Mouse (Mus musculus) heart, embryonic 14.5 days (tissue): ENCODE measurements around the gene Olfr574. TPM values are rescaled to one million over a fixed set of nuclear protein-coding genes. Genes with fewer than 3 reads are reported as not detected.

Experiments
- ATAC-seq: fragments of 200-750 bp; cut with Nextera tagmentation; 2 replicates; pipeline ENCODE4 v1.8.0; 2017; ENCODE audit warnings: low read depth, moderate TSS enrichment; ENCODE audit not compliant: insufficient number of reproducible peaks, insufficient read depth, low FRiP score
- H3K27ac ChIP-seq, 2 experiments: fragments of 200-500 bp in 1 of 2; fragments of 300-500 bp in 1 of 2; sonication (generic) in 1 of 2; replicated peaks in 1 of 2; 2 replicates each; pipeline ENCODE4 v1.5.1; 2012 to 2014; ENCODE audit warnings: low read depth in 2 of 2, low read length in 2 of 2, control low read depth in 1 of 2, mild to moderate bottlenecking in 1 of 2, mixed read lengths in 1 of 2; ENCODE audit not compliant: control insufficient read depth in 1 of 2, insufficient read depth in 1 of 2
- H3K27me3 ChIP-seq: fragments of 300-500 bp; sonication (generic); 2 replicates; pipeline ENCODE4 v1.6.1; 2014; ENCODE audit warnings: mild to moderate bottlenecking, low read length, control low read depth; ENCODE audit not compliant: control insufficient read depth, insufficient read depth
- H3K36me3 ChIP-seq: fragments of 300-500 bp; sonication (generic); 2 replicates; pipeline ENCODE4 v1.6.1; 2014; ENCODE audit warnings: mild to moderate bottlenecking, control low read depth, low read length, mixed read lengths; ENCODE audit not compliant: control insufficient read depth, insufficient read depth
- H3K4me1 ChIP-seq, 2 experiments: fragments of 200-500 bp in 1 of 2; fragments of 300-500 bp in 1 of 2; sonication (generic) in 1 of 2; 2 replicates each; pipeline ENCODE4 v1.6.1; 2012 to 2014; ENCODE audit warnings: low read length in 2 of 2, control low read depth in 1 of 2, mixed read lengths in 1 of 2; ENCODE audit not compliant: control insufficient read depth in 2 of 2, insufficient read depth in 2 of 2
- H3K4me2 ChIP-seq: fragments of 300-500 bp; sonication (generic); 2 replicates; pipeline ENCODE4 v1.6.1; 2014; ENCODE audit warnings: mild to moderate bottlenecking, low read length
- H3K4me3 ChIP-seq, 2 experiments: fragments of 200-500 bp in 1 of 2; fragments of 300-500 bp in 1 of 2; sonication (generic) in 1 of 2; 2 replicates each; pipeline ENCODE4 v1.5.1; 2012 to 2014; ENCODE audit warnings: low read length in 2 of 2, mild to moderate bottlenecking in 2 of 2, control low read depth in 1 of 2, low read depth in 1 of 2, moderate library complexity in 1 of 2; ENCODE audit not compliant: control insufficient read depth in 1 of 2, insufficient read depth in 1 of 2
- H3K9ac ChIP-seq: fragments of 300-500 bp; sonication (generic); 2 replicates; pipeline ENCODE4 v1.6.1; 2014; ENCODE audit warnings: mild to moderate bottlenecking, low read length
- H3K9me3 ChIP-seq: fragments of 300-500 bp; sonication (generic); 2 replicates; pipeline ENCODE4 v1.6.1; 2016; ENCODE audit warnings: low read length, control low read depth; ENCODE audit not compliant: control insufficient read depth
- WGBS: fragments of 180-500 bp; shearing (Covaris S2); extraction: QIAGEN DNeasy Blood & Tissue Kit; methylation state at CpG from one replicate; pipeline ENCODE4 v1.1.7; 2014; 5-methylcytosine and 5-hydroxymethylcytosine counted together
- polyA plus RNA-seq: library from polyadenylated mRNA; unstranded; fragments of >200 nt; fragmentation: Nextera tagmentation; extraction: Ambion mirVana; gene quantifications from 2 replicates; pipeline ENCODE4 v1.2.1, GENCODE M21; 2014

Gene Olfr574
- polyA plus RNA-seq, 1 experiment from 2014 or later = not detected

DNA sequence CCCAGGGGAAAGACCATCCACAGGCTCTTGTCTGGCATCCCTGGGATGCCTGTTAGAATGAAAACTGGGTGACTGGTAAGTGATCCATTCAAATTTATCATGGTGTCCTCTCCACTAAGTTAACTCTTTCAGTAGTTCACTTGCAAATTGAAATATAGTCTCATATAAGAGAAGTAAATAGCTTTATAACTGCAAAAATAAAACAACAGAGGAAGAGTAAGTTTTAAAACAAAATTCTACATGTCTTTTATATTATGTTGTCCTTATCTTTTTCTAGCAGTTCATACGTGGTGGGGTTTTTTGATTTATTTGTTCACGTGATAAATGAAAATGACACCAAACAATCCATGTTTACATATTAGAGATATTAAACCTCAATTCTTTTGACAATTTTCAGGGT is 5.8 kb upstream of the Olfr574 start, which contains the start of gene Olfr573-ps1:
Gene Olfr573-ps1 (minus strand): TSS at position 101 of the 400 bp plus-strand sequence.
- ATAC-seq = no peak
- no peak within 1 kb of the TSS for H3K4me2 ChIP-seq
- H3K9me3 ChIP-seq = no peaks in the 10 kb centered on the region
- 84% methylated on average over 2 of the region's 2 CpGs for WGBS
- no peak within 1 kb of the TSS for H3K4me3 ChIP-seq
- H3K9ac ChIP-seq = no peak within 1 kb of the TSS
- H3K27ac ChIP-seq = no peak within 1 kb of the TSS
- H3K4me1 ChIP-seq = no peaks in the 10 kb centered on the region
- H3K27me3 ChIP-seq = no peaks in the 10 kb centered on the region
- H3K36me3 ChIP-seq = no peaks in the 10 kb centered on the region

DNA sequence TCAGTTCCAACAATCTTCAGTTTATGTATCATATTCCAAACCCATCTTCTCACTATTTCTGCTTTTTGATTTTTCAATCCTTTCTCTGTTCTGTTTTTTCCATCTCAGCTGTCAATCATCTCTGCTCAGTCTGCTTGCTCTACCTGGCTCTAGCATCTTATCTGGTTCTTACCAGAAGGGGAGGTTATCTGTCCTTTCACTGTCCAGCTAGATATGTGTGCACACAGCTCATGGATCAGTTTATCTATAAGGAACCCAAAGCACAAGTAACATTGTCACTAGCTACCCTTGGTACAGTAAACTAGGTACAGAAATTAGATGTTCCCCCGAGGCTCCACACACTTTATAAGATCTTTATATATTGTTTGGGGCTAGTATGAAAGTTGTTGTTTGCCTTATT is 4.8 kb upstream of the Olfr574 start:
- Histone ChIP-seq H3K4me1 (no peaks in the 10 kb centered on the region), H3K9me3 (no peaks in the 10 kb centered on the region), H3K9ac (no peak overlapping the region), H3K4me2 (no peak overlapping the region), H3K27me3 (no peaks in the 10 kb centered on the region), H3K4me3 (no peak overlapping the region), H3K27ac (no peak overlapping the region), H3K36me3 (no peaks in the 10 kb centered on the region)
- ATAC-seq = no peak
- 78% methylated on average over 1 of the region's 1 CpGs for WGBS

GRCm38 (mm10) chr7:102950732-102951131 is 2.5 kb downstream of the Olfr574 start:
- H3K27ac ChIP-seq = no peak overlapping the region
- WGBS = 67% methylated on average over 1 of the region's 1 CpGs
- H3K4me2 ChIP-seq = no peak overlapping the region
- no peaks in the 10 kb centered on the region for H3K27me3 ChIP-seq
- no peaks in the 10 kb centered on the region for H3K9me3 ChIP-seq
- H3K4me1 ChIP-seq = no peaks in the 10 kb centered on the region
- H3K9ac ChIP-seq = no peak overlapping the region
- no peaks in the 10 kb centered on the region for H3K36me3 ChIP-seq
- no peak for ATAC-seq
- H3K4me3 ChIP-seq = no peak overlapping the region

- H3K36me3 ChIP-seq = no peaks in the 10 kb centered on the region
- H3K4me1 ChIP-seq = no peaks in the 10 kb centered on the region
- 59% methylated on average over 3 of the region's 3 CpGs for WGBS
- H3K4me2 ChIP-seq = no peak overlapping the region
- H3K9ac ChIP-seq = no peak overlapping the region
- H3K27ac ChIP-seq = no peak overlapping the region
- H3K27me3 ChIP-seq = no peaks in the 10 kb centered on the region
- H3K4me3 ChIP-seq = no peak overlapping the region
- no peaks in the 10 kb centered on the region for H3K9me3 ChIP-seq
- ATAC-seq = no peak
These were observed 9.9 kb downstream of the Olfr574 start for GRCm38 (mm10) chr7:102958137-102958536.

- ATAC-seq = no peak
- Histone ChIP-seq H3K4me2 (no peak within 1 kb of the TSS), H3K27me3 (no peaks in the 10 kb centered on the region), H3K27ac (no peak within 1 kb of the TSS), H3K9ac (no peak within 1 kb of the TSS), H3K4me3 (no peak within 1 kb of the TSS), H3K36me3 (no peaks in the 10 kb centered on the region), H3K4me1 (no peaks in the 10 kb centered on the region), H3K9me3 (no peaks in the 10 kb centered on the region)
- WGBS = 40% methylated on average over 1 of the region's 1 CpGs
These were observed 10.3 kb downstream of the Olfr574 start, which contains the start of gene Olfr575 for GRCm38 (mm10) chr7:102958593-102958992. TSS of gene Olfr575 (minus strand) at chr7:102958775.

GRCm38 (mm10) chr7:102962360-102962759 is 14.1 kb downstream of the Olfr574 start, which contains the start of gene Olfr576:
TSS of gene Olfr576 (plus strand) at chr7:102962660.
- H3K27ac ChIP-seq = no peak within 1 kb of the TSS
- no peak within 1 kb of the TSS for H3K4me2 ChIP-seq
- H3K4me3 ChIP-seq = no peak within 1 kb of the TSS
- 11% methylated on average over 2 of the region's 2 CpGs for WGBS
- ATAC-seq = no peak
- no peaks in the 10 kb centered on the region for H3K36me3 ChIP-seq
- no peaks in the 10 kb centered on the region for H3K4me1 ChIP-seq
- no peaks in the 10 kb centered on the region for H3K9me3 ChIP-seq
- H3K9ac ChIP-seq = no peak within 1 kb of the TSS
- no peaks in the 10 kb centered on the region for H3K27me3 ChIP-seq

GRCm38 (mm10) chr7:102974399-102974798 is 26.1 kb downstream of the Olfr574 start:
- Histone ChIP-seq H3K27me3 (no peaks in the 10 kb centered on the region), H3K4me3 (no peak overlapping the region), H3K9me3 (no peaks in the 10 kb centered on the region), H3K27ac (no peak overlapping the region), H3K4me2 (no peak overlapping the region), H3K4me1 (no peaks in the 10 kb centered on the region), H3K36me3 (no peaks in the 10 kb centered on the region), H3K9ac (no peak overlapping the region)
- ATAC-seq = no peak
- WGBS = 47% methylated on average over 1 of the region's 1 CpGs

DNA sequence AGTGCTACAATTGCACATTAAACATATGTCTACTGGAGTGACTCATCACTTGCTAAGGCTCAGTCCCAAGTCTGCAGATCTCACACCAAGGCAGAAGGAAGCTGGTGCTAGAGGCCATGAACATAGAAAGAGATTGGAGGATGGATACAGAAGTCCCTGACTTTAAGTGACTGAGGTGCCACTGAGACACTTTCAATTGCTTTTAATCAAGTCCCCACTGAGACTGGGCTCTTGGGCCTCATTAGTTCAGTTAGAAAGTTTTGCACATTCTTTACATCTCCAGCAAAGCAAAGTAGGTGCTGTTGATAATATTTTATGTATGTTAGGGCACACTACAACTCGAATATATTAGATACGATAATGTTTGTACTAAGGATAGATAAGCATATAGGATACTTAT is 27.6 kb downstream of the Olfr574 start, which contains the start of gene Olfr577:
Gene Olfr577 (minus strand): TSS at position 101 of the 400 bp plus-strand sequence.
- H3K27ac ChIP-seq = no peak within 1 kb of the TSS
- H3K27me3 ChIP-seq = no peaks in the 10 kb centered on the region
- no peak for ATAC-seq
- H3K36me3 ChIP-seq = no peaks in the 10 kb centered on the region
- H3K4me2 ChIP-seq = no peak within 1 kb of the TSS
- H3K4me3 ChIP-seq = no peak within 1 kb of the TSS
- H3K4me1 ChIP-seq = no peaks in the 10 kb centered on the region
- 69% methylated on average over 2 of the region's 2 CpGs for WGBS
- 0 out of 2 replicates have a peak, but pooled peaks cover 5% of the 10 kb centered on the region for H3K9me3 ChIP-seq
- H3K9ac ChIP-seq = no peak within 1 kb of the TSS
